Mouse (Mus musculus): ENCODE results near the gene Smtn. TPM values are rescaled to one million over a fixed set of nuclear protein-coding genes. Genes with fewer than 3 reads are reported as not detected.

Gene Smtn
- total RNA-seq, 2 experiments from 2014 or later, result 7.0 to 11.8 TPM

Other genes with a start within 250 kb of the Smtn start
- gene Pik3ip1, start 210.2 kb downstream of the Smtn start, total RNA-seq (2021), result 10 to 100 TPM; 40.5 to 45.6 TPM
- 10 to 100 TPM; 95.5 to 98.4 TPM for gene Limk2, start 131.4 kb downstream of the Smtn start, total RNA-seq (2021)
- gene Rnf185, start 88.2 kb downstream of the Smtn start, total RNA-seq (2021), result 10 to 100 TPM; 25.6 to 27.4 TPM
- gene Pla2g3, start 52.3 kb downstream of the Smtn start, total RNA-seq (2021), result 1 to 10 TPM; 1.4 to 2.5 TPM
- 10 to 100 TPM; 73.7 to 95.8 TPM for gene Inpp5j, start 35.8 kb downstream of the Smtn start, total RNA-seq (2021)
- 100 to 1,000 TPM; 187 to 193 TPM for gene Selenom, start 25.9 kb downstream of the Smtn start, total RNA-seq (2021)
- 10 to 100 TPM; 44.3 to 47.4 TPM for gene Morc2a, start 108.6 kb upstream of the Smtn start, total RNA-seq (2021)

Data from layer of hippocampus, postnatal 36 days (tissue).